Mouse (Mus musculus): ENCODE results near the gene Pop4.

Gene Pop4

DNA sequence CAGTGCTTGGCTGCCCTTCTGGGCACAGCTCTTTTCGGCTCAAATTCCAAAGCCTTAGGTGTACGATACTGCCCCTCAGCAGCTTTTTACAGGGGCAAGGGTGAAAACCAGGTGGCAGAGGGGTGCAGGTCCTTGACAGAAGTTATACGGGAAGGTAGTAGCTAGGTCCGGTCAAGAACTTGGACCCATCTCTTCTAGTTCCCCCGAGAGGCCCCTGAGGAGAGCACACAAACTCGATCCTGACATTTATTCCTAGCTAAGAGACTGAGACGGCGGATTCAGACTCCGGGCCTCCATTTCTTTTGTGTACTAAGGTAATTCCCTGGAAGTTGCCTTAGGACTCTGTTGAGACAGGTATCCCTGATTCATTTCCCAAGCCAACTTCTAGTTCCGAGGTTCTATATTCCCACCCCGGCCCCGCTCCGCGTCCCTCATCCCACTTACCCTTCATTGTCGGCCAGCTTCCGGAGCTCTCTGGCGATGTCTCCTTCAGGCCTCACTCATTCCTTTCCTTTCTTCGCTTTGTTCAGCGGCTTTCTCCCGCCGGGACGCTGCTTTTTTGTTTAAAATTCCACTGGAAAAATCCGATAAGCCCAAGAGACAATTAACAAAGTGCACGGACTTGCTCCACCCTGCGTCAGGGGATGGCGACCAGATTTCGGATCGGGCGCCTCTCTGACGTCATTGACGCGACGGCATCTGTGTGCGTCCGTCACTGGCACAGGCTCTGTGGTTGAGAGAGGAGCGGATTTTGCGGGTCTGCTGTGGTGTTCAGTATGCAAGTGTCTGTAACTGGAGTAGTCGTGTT lies at the start of gene Pop4:
Pop4 (minus strand) TSS at position 721 of the 808 bp plus-strand sequence.
- no peak; the same call in 1 of the 2 replicates for TF ChIP-seq GATA4 (IDR thresholded peaks at IDR 0.05; ENCODE audit: insufficient replicate concordance, low read length)

DNA sequence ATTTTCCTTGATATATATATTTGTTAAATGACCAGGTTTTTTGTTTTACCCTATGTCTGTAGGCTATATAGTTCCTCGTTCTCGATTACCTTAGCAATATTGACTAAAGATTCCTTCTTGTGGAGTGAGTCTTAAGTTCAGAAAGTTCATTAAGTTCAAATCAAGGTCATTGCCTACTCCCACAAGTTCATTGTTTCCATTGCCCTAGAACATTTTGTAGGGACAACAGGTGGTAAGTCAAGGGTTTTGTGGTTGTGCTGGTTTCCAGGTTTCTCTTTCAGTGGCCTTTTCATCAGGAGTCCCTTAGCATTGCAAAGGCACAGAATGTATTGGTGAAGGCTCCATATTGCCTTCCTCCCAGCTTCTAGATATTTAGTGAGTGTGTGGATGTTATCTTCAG lies 49.4 kb upstream of the Pop4 start:
- TF ChIP-seq GATA4 (IDR thresholded peaks at IDR 0.05; ENCODE audit: insufficient replicate concordance, low read length) = no peak

DNA sequence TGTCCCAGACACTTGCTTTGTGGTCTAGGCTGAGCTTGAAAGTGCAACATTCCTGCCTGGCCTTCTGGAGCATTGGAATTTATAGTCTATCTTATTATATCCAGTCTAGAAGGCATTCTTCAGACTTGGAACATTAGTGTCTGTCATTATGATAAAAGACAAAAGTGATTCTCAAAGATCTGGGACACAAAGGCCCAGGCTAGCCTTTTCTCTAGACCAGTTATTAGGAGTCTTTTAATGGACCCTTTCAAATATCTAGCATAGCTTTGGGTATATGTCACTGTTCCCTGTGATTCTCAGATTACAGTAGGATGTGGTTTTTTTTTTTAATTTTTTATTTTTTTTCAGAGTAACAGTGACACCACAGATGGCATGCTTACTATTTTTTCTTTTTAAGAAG lies 1.3 kb upstream of the Pop4 start:
- TF ChIP-seq GATA4 (IDR thresholded peaks at IDR 0.05; ENCODE audit: insufficient replicate concordance, low read length) = no peak

DNA sequence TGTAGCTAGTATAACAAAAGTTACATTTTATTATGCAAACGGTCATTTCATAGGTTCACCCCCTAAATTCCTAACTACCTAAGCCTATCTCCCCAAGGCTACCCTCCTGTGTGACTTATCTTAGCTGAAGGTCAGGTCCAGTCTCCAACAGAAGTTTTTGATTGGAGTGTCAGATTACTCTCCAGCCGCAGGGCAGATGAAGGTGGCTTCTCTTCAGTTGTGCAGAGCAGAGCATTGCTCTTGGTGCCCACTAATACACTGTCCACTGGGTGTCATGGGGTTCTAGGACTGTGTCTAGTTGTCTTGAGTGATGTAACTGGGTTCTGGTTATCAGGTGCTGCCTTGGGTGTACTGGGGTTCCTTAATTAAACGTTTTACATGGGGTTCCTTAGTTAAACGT lies 636 bp upstream of the Pop4 start:
- no peak for TF ChIP-seq GATA4 (IDR thresholded peaks at IDR 0.05; ENCODE audit: insufficient replicate concordance, low read length)

DNA sequence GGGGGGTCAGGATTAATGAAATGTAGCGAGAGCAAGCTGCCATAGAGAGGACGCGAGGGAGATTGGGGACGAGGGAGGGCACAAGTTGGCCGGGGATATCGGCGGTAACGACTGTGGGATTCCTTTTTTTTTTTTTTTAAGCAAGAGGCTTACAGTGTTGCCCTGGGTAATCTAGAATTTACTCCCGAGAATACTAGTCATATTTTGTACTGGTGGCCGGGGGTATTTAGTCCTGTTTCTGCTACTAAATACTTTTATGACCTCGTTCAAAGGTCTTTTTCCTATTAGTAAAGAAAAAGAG lies 238 bp upstream of the Pop4 start:
- TF ChIP-seq GATA4 (IDR thresholded peaks at IDR 0.05; ENCODE audit: insufficient replicate concordance, low read length) = no peak

DNA sequence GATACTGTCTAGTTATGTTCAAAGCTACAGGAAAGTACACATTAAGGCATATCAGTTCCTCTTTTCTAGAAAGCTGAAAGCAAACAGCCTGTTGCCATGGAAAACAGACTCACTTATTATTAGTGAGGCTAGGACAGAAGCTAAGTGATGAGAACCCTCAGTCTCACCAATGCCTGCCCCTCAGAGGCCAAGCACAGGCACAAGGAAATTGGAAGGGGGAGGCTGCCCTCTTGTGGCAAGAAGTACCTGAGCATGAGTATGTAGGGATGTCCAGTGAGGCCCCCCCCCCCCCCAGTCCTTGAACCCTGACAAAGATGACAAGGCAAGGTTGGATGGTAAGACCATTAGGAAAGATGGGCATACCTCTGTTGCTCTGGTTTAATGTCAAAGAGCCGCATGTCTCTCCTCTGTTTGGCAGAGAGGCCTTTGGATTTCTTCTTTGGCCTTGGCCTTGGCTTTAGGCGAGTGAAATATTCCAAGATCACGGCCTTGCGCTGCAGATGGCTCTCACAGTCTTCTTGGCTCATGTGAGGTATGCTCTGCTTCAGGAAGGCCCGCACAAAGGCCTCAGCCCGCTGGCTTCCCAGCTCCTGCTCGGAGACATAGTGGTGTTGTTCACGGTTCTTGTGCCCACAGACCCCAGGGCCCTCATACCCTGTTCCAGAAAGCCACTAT lies 4.1 kb downstream of the Pop4 start:
- TF ChIP-seq GATA4 (IDR thresholded peaks at IDR 0.05; ENCODE audit: insufficient replicate concordance, low read length) = no peak

DNA sequence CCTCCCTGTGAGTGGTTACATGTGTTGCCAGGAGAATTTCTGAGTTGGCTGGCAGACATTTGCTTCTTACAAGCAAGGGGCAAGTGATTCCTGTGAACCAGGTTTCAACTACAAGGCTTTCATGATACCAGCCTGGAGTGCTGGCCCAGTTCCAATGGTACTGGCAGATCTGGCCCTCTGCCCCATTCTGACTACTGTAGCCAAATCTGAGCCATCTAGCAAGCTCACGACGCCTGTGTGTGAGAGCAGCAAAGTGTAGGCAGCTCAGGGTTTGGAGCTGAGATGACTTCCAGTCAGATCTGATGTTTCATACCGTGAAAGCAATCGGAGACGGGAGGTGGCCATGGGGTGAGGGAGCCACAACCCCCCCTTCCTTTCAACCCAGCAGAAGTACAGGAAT lies 8.8 kb downstream of the Pop4 start:
- no peak for TF ChIP-seq GATA4 (IDR thresholded peaks at IDR 0.05; ENCODE audit: insufficient replicate concordance, low read length)

DNA sequence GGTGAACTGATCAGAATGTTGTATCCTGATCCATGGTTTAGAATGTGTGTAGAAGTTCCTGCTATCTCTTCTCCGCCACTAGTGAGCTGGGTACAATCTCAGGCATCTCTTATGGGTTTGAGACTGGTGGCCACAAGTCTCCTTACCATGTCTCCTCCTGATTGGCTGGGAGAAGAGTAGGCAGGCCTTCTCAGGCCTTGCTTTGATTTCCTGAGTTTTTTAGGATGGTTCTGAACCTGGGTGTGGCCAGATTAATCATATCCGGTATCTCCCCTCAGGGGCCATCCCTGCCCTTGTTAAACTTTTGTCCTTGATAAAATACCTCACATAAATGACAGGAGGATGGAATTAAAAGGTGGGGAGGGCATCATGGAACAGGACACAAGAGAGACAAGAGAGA lies 11.6 kb downstream of the Pop4 start:
- no peak for TF ChIP-seq GATA4 (IDR thresholded peaks at IDR 0.05; ENCODE audit: insufficient replicate concordance, low read length)

DNA sequence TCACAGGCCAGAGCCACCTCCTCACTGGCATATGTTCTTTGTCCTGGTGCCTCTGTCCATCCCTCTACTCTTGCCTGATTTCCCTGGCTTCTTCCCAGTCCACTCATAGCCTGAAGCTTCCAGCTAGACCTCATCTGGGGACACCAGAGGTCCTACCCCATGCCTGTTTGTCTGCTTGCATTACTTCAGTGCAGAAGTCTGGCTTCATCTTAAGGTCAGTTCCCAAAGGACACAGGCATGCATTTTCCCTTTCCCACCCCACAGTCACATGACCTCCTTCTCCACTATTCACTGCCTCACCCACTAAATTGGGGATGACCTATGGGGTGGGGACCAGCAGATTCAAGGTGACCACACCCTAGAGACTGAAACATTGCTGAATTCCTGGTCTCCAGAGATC lies 17.8 kb downstream of the Pop4 start:
- no peak for TF ChIP-seq GATA4 (IDR thresholded peaks at IDR 0.05; ENCODE audit: insufficient replicate concordance, low read length)

DNA sequence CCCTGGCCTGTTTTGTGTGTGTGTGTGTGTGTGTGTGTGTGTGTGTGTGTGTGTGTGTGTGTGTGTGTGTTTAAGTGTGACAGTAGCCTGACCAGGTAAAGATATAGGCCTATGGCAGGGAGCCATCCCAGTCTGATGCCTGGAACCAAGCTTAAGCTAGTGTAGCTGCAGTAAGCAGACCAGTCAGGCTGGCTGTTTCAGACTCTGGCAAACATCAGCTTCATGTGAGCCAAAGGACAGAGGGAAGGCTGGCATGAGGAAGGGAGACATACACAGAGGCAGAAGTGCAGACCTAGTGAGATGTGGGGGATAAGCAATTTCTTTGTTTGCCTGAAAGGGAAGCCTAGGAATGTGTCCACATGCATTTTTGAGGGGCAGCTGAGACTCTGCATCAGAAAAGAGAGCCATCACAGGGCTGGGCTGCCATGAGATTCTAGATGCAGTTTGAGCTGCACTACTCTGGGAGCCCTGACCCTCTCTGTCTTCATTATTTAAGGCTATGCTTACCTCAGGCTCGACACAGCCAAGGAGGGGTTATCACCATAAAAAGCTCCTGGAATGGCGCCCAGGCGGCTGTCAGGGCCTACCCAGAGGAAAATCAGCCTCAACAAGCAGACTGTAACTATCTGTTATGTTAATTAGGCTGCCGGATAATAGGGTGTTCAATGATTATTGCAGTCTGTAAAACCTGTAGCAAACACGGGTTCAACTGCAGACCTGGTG lies 19.6 kb downstream of the Pop4 start:
- TF ChIP-seq GATA4 (IDR thresholded peaks at IDR 0.05; ENCODE audit: insufficient replicate concordance, low read length) = no peak

DNA sequence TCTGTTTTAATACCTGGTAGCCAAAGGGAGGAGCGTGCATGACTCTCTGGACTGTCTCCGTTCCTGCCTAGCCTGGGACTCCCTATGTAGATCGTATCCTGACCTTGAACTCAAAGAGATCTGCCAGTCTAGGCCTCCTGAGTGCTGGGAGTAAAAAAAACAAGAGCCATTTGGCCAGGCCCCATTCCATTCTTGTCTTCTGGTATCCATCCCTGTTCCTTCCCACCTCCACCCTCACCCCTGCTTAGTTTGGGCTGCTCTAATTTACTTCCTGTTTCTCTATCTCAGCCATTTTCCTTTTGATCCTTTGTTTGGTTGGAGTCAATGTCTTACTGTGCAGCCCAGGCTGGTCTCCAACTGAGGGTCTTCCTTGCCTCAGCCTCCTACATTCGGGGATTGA lies 28.8 kb downstream of the Pop4 start:
- TF ChIP-seq GATA4 (IDR thresholded peaks at IDR 0.05; ENCODE audit: insufficient replicate concordance, low read length) = no peak

DNA sequence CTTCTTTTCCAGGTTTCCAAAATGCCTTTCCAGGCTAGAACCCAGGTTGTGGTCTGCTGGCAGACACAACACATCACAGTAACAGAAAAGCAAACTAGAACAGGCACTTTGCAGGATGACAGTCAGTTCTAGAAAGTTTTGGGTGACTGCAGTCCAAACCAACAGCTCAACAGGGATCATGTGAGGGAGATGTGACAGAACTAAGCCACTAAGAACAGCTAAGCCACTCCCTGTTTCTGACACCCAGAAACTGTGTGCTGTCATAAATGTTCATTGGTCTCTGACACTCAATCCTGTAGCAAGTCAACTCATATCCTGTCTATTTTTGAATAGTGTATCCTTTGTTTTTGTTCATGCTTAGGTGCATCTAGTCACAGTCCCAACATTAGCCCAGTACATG lies 34.1 kb downstream of the Pop4 start:
- TF ChIP-seq GATA4 (IDR thresholded peaks at IDR 0.05; ENCODE audit: insufficient replicate concordance, low read length) = no peak

DNA sequence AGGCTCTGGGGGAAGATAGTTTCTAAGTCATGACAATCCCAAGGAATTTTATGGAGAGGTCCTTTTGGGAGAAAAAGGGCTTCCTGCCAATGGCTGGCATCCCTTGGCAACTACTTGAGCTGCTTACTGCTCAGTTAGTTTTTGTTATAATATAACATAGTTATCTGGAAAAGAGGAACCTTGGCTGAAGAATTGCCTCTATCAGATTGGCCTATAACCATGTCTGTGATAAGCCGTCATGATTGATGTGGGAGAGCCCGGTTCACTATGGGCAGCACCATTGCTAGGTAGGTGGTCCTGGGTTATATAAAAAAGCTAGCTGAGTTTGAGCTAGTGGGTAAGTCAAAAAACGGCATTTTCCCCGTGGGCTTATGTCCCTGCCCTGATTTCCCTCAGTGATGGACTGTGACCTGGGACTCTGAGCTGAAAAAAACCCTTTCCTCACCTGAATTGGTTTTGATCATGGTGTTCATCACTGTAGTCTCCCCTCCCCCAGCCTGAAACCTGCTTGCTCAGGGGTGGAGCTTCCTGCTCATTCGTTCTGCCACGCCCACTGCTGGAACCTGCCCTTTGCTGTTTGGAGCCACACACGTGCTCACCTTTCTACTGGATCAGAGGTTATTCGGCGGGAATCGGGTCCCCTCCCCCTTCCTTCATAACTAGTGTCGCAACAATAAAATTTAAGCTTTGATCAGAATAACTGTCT lies 34.7 kb downstream of the Pop4 start:
- no peak for TF ChIP-seq GATA4 (IDR thresholded peaks at IDR 0.05; ENCODE audit: insufficient replicate concordance, low read length)

DNA sequence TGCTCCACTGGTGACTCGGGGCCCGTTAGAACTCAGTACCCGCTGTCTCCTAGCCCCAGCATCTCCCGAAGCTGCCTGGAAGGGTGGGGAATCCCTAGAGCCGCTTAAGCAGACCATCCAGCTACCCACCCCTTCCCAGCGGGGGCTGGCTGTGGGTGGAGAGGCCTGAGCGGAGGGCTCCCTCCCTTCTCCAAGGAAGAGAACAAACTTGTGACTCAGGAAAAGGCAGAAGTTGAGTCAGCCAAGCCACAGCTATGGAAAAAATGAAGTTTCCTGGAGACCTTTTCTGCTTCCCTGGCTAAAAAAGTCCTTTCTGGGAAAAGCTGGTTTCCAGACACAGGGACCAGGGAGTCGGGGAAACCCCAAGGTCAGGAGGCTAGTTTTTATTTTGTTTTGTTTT lies 40.9 kb downstream of the Pop4 start:
- no peak for TF ChIP-seq GATA4 (IDR thresholded peaks at IDR 0.05; ENCODE audit: insufficient replicate concordance, low read length)

DNA sequence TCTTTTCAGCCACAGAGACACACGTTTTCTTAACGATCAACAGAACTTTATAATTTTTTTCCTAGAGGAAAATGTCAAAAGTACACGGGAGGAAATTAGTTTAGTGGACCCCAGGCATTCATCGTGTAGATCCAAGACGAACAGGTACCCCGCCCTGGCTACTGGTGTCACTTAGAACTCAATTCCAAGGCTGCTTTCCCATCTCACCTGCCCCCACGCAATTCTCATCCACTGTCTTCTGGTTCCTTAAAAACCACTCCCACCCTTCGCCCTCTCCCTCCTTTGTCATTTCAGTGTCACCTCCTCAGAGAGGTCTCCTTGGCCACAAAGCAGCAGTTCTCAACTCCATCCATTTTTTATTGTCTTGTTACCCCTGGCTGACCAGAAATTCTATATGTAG lies 42.9 kb downstream of the Pop4 start:
- no peak for TF ChIP-seq GATA4 (IDR thresholded peaks at IDR 0.05; ENCODE audit: insufficient replicate concordance, low read length)

DNA sequence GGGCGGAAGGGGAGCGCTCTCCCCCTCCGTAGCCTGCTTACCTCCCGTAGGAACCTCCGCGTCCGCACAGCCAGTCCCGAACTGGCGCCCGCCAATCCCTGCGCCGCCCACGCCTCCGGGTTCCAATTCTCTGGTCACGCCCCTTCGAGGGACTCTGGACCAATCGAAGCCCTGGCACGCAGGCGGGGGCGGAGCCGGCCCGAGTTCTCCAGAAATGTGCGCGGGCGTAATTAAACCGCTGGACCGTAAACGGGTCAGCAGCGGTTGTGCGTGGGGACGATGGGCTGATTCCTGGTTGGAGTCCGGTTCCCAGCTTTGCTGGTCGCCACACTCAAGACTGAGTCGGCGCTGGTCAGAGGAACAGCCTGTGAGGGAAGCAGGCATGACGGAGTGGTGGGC lies 43.3 kb downstream of the Pop4 start, which contains the start of gene Plekhf1:
Plekhf1 (minus strand) TSS at position 117 of the 399 bp plus-strand sequence.
- no peak for TF ChIP-seq GATA4 (IDR thresholded peaks at IDR 0.05; ENCODE audit: insufficient replicate concordance, low read length)
